Mouse (Mus musculus) hindbrain, embryonic 16.5 days (tissue): ENCODE results near the gene Arhgap29. TPM values are rescaled to one million over a fixed set of nuclear protein-coding genes. Genes with fewer than 3 reads are reported as not detected.
A peak's percentile ranks its signal among the peaks of the same experiment; 100 is the strongest.

Experiments used
- ATAC-seq: fragments of 200-750 bp; cut with Nextera tagmentation; 2 replicates; pipeline ENCODE4 v1.8.0; 2017; ENCODE audit warnings: moderate TSS enrichment, moderate library complexity
- H3K27ac ChIP-seq: fragments of 300-500 bp; sonication (generic); 2 replicates; pipeline ENCODE4 v1.5.1; 2014; ENCODE audit warnings: low read depth, mild to moderate bottlenecking, control low read depth, low read length, moderate library complexity
- H3K27me3 ChIP-seq: fragments of 300-500 bp; sonication (generic); replicated peaks from 2 replicates; pipeline ENCODE4 v1.6.1; 2014; ENCODE audit warnings: low read length; ENCODE audit not compliant: control insufficient read depth, insufficient read depth
- H3K36me3 ChIP-seq: fragments of 300-500 bp; sonication (generic); 2 replicates; pipeline ENCODE4 v1.6.1; 2014; ENCODE audit warnings: mild to moderate bottlenecking, low read length, moderate library complexity, mixed read lengths; ENCODE audit not compliant: control insufficient read depth, insufficient read depth
- H3K4me1 ChIP-seq: fragments of 300-500 bp; sonication (generic); 2 replicates; pipeline ENCODE4 v1.6.1; 2014; ENCODE audit warnings: low read depth, low read length; ENCODE audit not compliant: control insufficient read depth, insufficient read depth
- H3K4me2 ChIP-seq: fragments of 300-500 bp; sonication (generic); 2 replicates; pipeline ENCODE4 v1.6.1; 2014; ENCODE audit warnings: mild to moderate bottlenecking, low read length, control low read depth, moderate library complexity
- H3K4me3 ChIP-seq: fragments of 300-500 bp; sonication (generic); 2 replicates; pipeline ENCODE4 v1.5.1; 2014; ENCODE audit warnings: mild to moderate bottlenecking, low read length, control low read depth, moderate library complexity
- H3K9ac ChIP-seq: fragments of 300-500 bp; sonication (generic); 2 replicates; pipeline ENCODE4 v1.6.1; 2014; ENCODE audit warnings: low read depth, mild to moderate bottlenecking, control low read depth, low read length, moderate library complexity
- H3K9me3 ChIP-seq: fragments of 300-500 bp; sonication (generic); 2 replicates; pipeline ENCODE4 v1.6.1; 2014; ENCODE audit warnings: mild to moderate bottlenecking, low read length, moderate library complexity; ENCODE audit not compliant: control insufficient read depth
- WGBS: fragments of 180-500 bp; shearing (Covaris S2); extraction: QIAGEN DNeasy Blood & Tissue Kit; methylation state at CpG from one replicate; pipeline ENCODE4 v1.1.7; 2014; 5-methylcytosine and 5-hydroxymethylcytosine counted together
- polyA plus RNA-seq: library from polyadenylated mRNA; unstranded; fragments of >200 nt; fragmentation: Nextera tagmentation; extraction: Ambion mirVana; gene quantifications from 2 replicates; pipeline ENCODE4 v1.2.1, GENCODE M21; 2015

Gene Arhgap29
- polyA plus RNA-seq, 1 experiment from 2014 or later: 15.4 TPM

DNA sequence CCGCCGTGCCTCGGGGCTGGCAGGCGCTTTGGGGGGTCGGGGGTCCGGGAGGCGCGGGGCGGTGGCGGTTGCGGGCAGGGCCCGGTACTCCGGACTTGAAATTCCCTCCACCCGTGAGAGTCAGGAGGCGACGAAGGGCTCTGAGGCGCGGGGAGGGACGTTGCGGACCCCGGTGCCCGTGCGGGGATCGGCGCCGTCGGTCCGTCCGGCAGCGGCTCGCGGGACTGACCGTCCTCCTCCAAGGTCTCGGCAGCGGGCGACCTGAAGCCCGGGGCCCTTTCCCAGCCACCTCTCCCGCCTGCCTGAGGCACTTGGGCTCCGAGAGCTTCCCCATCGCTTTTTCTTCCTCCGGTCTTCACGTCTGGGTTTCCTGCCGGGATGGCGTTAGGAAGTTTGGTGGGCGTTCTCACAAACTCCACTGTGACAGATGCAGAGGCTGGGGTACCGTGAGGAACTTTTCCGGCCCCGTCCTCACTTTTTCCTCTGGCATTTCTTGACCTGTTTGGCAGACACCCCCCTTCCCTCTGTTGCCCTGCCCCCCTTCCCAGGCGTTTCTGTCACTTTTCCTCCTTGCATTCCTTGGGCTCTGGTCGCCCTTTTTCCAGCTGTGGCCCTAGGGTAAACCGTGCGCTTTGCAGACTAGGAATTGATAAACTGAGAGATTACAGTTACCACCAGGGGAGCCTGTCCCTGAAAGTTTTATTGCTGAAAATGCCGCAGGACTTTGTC, 1.3 kb downstream of the Arhgap29 start:
- WGBS: under 1% methylated on average over 42 of the region's 53 CpGs
- Histone ChIP-seq H3K4me3 (peak overlapping the region; percentile 71), H3K27me3 (peaks cover 4% of the 10 kb centered on the region), H3K27ac (peak overlapping the region; percentile 51; the same call in 1 of the 2 replicates), H3K4me2 (peak overlapping the region; percentile 83), H3K9ac (peak overlapping the region; percentile 76), H3K36me3 (no peaks in the 10 kb centered on the region), H3K4me1 (peaks cover 10% of the 10 kb centered on the region; the same call in 1 of the 2 replicates), H3K9me3 (no peaks in the 10 kb centered on the region)
- ATAC-seq: peak; percentile 35; the same call in 1 of the 2 replicates

DNA sequence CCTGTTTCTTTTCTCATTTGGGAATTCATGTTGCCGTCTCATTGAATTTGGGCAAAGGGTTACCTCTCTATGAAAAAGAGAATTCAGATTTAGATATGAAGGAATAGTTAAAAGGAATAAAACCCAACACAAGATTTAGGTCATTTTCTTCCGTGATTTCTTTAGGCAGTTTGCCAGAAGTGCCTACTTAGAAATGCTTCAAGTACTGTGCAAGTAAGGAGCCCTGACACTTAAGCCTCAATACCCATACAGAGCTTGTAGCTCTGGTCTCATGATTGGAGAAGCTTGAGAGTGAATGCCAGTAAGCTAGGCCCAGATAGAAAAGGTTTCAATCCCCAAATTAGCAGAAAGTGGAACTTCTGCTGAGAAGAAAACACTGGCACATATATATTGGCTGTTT, 2.1 kb downstream of the Arhgap29 start:
- whole genome bisulfite sequencing: 52% methylated on average over 2 of the region's 2 CpGs
- no peaks in the 10 kb centered on the region for H3K9me3 ChIP-seq
- H3K36me3 ChIP-seq: no peaks in the 10 kb centered on the region
- no peak for ATAC-seq
- peak overlapping the region; percentile 34; the same call in 1 of the 2 replicates for H3K4me2 ChIP-seq
- H3K4me1 ChIP-seq: peaks cover 10% of the 10 kb centered on the region; the same call in 1 of the 2 replicates
- no peak overlapping the region for H3K27ac ChIP-seq
- H3K27me3 ChIP-seq: peaks cover 4% of the 10 kb centered on the region
- no peak overlapping the region for H3K4me3 ChIP-seq
- no peak overlapping the region for H3K9ac ChIP-seq

DNA sequence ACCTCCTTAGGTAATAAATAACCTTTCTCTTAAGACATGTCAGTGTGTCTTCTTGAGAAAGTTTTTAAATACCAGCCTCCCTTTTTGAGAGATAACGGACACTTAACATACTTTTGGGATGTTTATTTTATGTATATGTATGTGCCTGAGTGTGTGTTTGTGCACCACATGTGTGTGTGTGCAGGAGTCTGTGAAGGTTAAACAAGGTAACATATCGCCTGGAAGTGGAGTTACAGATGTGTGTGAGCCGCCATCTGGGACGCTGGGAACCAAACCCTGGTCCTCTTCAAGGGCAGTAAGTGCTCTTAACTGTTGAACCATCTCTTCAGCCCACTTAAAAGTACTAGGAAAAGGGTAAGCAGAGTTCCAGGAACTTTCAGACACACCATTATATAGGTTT, 3.2 kb downstream of the Arhgap29 start:
- H3K4me2 ChIP-seq: no peak overlapping the region
- H3K9ac ChIP-seq: no peak overlapping the region
- no peaks in the 10 kb centered on the region for H3K36me3 ChIP-seq
- ATAC-seq: no peak
- peaks cover 4% of the 10 kb centered on the region for H3K27me3 ChIP-seq
- H3K27ac ChIP-seq: no peak overlapping the region
- peaks cover 10% of the 10 kb centered on the region; the same call in 1 of the 2 replicates for H3K4me1 ChIP-seq
- no peaks in the 10 kb centered on the region for H3K9me3 ChIP-seq
- no peak overlapping the region for H3K4me3 ChIP-seq
- 94% methylated on average over 4 of the region's 4 CpGs for WGBS

GRCm38 (mm10) chr3:121956789-121957188, 4.4 kb downstream of the Arhgap29 start:
- no peak overlapping the region for H3K9ac ChIP-seq
- H3K27me3 ChIP-seq: peaks cover 4% of the 10 kb centered on the region
- no peaks in the 10 kb centered on the region for H3K9me3 ChIP-seq
- no peak overlapping the region for H3K27ac ChIP-seq
- WGBS: 83% methylated on average over 7 of the region's 7 CpGs
- peaks cover 10% of the 10 kb centered on the region; the same call in 1 of the 2 replicates for H3K4me1 ChIP-seq
- no peak overlapping the region for H3K4me3 ChIP-seq
- ATAC-seq: no peak
- no peak overlapping the region for H3K4me2 ChIP-seq
- no peaks in the 10 kb centered on the region for H3K36me3 ChIP-seq

GRCm38 (mm10) chr3:121957606-121958344, 5.4 kb downstream of the Arhgap29 start:
- peaks cover 4% of the 10 kb centered on the region for H3K27me3 ChIP-seq
- H3K36me3 ChIP-seq: no peaks in the 10 kb centered on the region
- no peak overlapping the region for H3K4me2 ChIP-seq
- H3K27ac ChIP-seq: no peak overlapping the region
- no peak for ATAC-seq
- H3K9me3 ChIP-seq: no peaks in the 10 kb centered on the region
- no peak overlapping the region for H3K9ac ChIP-seq
- 90% methylated on average over 2 of the region's 2 CpGs for WGBS
- no peak overlapping the region for H3K4me3 ChIP-seq
- peaks cover 10% of the 10 kb centered on the region; the same call in 1 of the 2 replicates for H3K4me1 ChIP-seq

GRCm38 (mm10) chr3:121964173-121964572, 11.8 kb downstream of the Arhgap29 start:
- 0 out of 2 replicates have a peak, but pooled peaks have one; percentile 29 for ATAC-seq
- Histone ChIP-seq H3K9me3 (no peaks in the 10 kb centered on the region), H3K9ac (no peak overlapping the region), H3K36me3 (no peaks in the 10 kb centered on the region), H3K27ac (no peak overlapping the region), H3K4me3 (no peak overlapping the region), H3K4me1 (peaks cover 12% of the 10 kb centered on the region), H3K4me2 (no peak overlapping the region), H3K27me3 (peaks cover under 1% of the 10 kb centered on the region)

DNA sequence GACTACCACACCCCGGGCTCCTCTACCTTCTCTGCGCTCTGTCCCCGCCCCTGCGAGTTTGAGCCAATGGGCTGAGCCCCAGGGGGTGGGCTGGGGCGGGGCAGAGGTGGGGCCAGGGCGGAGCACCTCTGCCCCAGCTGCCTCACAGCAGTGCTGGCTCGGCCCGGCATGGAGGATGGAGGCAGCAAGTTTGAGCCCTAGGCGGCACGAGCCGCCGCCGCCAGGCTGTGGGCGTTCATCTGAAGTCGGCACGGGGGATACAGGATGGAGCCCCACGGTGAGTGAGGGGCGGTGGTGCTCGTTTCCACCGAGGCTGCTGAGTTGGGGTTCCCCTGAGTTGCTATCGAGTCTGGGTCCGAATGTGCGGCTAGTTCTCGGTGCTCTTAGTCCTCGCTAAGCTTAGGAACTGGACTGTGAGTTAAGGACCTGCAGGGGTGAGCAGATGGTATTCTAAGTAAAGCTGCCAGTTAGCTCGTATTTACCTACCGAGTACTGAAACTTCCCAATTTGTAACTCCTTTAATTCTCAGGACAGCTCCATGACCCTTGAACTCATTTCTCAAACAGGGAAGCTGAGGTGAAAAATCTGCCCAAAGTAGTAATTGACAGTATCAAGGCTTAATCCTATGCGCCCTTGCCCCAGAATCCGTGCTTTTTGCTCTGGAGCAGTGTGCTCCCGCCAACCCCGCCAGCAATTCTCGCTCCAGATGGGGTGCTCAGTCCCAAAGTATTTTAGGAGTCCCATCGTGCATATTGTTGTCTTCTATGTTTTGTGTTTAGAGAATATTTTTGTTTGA, 15.5 kb downstream of the Arhgap29 start:
- 1% methylated on average over 33 of the region's 33 CpGs for WGBS
- Histone ChIP-seq H3K9ac (peak overlapping the region; percentile 68), H3K27me3 (peaks cover 2% of the 10 kb centered on the region), H3K36me3 (no peaks in the 10 kb centered on the region), H3K4me2 (peak overlapping the region; percentile 89), H3K27ac (peak overlapping the region; percentile 20; the same call in 1 of the 2 replicates), H3K4me3 (peak overlapping the region; percentile 56), H3K4me1 (peaks cover 12% of the 10 kb centered on the region), H3K9me3 (no peaks in the 10 kb centered on the region)
- ATAC-seq: peak; percentile 99

GRCm38 (mm10) chr3:121968621-121969020, 16.3 kb downstream of the Arhgap29 start:
- Histone ChIP-seq H3K4me3 (peak overlapping the region; percentile 56), H3K27ac (no peak overlapping the region), H3K36me3 (no peaks in the 10 kb centered on the region), H3K9me3 (no peaks in the 10 kb centered on the region), H3K4me1 (peaks cover 12% of the 10 kb centered on the region), H3K9ac (no peak overlapping the region), H3K27me3 (peaks cover 2% of the 10 kb centered on the region), H3K4me2 (peak overlapping the region; percentile 89)
- ATAC-seq: no peak
- 8% methylated on average over 8 of the region's 8 CpGs for WGBS
